Mouse (Mus musculus) heart, embryonic 10.5 days (tissue): ENCODE results near the gene Olfr1022. TPM values are rescaled to one million over a fixed set of nuclear protein-coding genes. Genes with fewer than 3 reads are reported as not detected.

Source experiments
- DNase-seq: peaks from one replicate; pipeline ENCODE4 v3.0.0-alpha.2; 2017; ENCODE audit warnings: low spot score
- H3K27ac ChIP-seq: fragments of 300-500 bp; sonication (generic); 2 replicates; pipeline ENCODE4 v1.5.1; 2016; ENCODE audit warnings: mild to moderate bottlenecking
- H3K27me3 ChIP-seq: fragments of 300-500 bp; sonication (generic); 2 replicates; pipeline ENCODE4 v1.6.1; 2016; ENCODE audit warnings: mild to moderate bottlenecking; ENCODE audit not compliant: poor library complexity, insufficient read depth, severe bottlenecking
- H3K36me3 ChIP-seq: fragments of 300-500 bp; sonication (generic); 2 replicates; pipeline ENCODE4 v1.6.1; 2016; ENCODE audit warnings: mild to moderate bottlenecking, moderate library complexity
- H3K4me1 ChIP-seq: fragments of 300-500 bp; sonication (generic); 2 replicates; pipeline ENCODE4 v1.6.1; 2016; ENCODE audit warnings: mild to moderate bottlenecking
- H3K4me3 ChIP-seq: fragments of 300-500 bp; sonication (generic); 2 replicates; pipeline ENCODE4 v1.5.1; 2016; ENCODE audit warnings: mild to moderate bottlenecking, moderate library complexity
- H3K9me3 ChIP-seq: fragments of 300-500 bp; sonication (generic); 2 replicates; pipeline ENCODE4 v1.6.1; 2016; ENCODE audit warnings: mild to moderate bottlenecking, moderate library complexity
- WGBS: fragments of 180-500 bp; shearing (Covaris S2); methylation state at CpG from one replicate; pipeline ENCODE4 v1.1.7; 2016; 5-methylcytosine and 5-hydroxymethylcytosine counted together
- polyA plus RNA-seq: library from polyadenylated mRNA; unstranded; fragments of >200 nt; fragmentation: Nextera tagmentation; extraction: Ambion mirVana; gene quantifications from 2 replicates; pipeline ENCODE4 v1.2.1, GENCODE M21; 2016

Gene Olfr1022
- not detected in 2 replicates for polyA plus RNA-seq

DNA sequence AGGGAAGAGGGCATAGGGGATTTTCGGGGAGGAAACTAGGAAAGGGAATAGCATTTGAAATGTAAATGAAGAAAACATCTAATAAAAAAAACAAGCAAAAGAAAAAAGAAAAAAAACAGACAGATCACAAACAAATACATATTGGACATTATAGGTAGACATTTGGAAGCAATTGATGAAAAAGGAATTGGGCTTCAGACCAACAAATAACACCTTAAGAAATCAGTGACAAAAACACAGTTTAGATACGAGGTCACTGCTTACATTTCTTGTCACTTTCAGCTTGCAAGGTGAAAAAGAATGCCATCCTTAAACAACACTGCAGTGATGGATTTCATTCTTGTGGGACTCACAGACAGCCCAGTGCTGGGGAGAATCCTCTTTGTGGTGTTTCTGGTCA lies at the start of gene Olfr1022:
Gene Olfr1022, plus strand, starts transcription at position 301 of the 400 bp plus-strand sequence.
- DNase-seq: no peak
- Histone ChIP-seq H3K4me3 (no peak within 1 kb of the TSS), H3K4me1 (no peaks in the 10 kb centered on the region), H3K9me3 (no peaks in the 10 kb centered on the region), H3K27me3 (no peaks in the 10 kb centered on the region), H3K27ac (no peak within 1 kb of the TSS), H3K36me3 (no peaks in the 10 kb centered on the region)
- WGBS: 46% methylated on average over 2 of the region's 2 CpGs

DNA sequence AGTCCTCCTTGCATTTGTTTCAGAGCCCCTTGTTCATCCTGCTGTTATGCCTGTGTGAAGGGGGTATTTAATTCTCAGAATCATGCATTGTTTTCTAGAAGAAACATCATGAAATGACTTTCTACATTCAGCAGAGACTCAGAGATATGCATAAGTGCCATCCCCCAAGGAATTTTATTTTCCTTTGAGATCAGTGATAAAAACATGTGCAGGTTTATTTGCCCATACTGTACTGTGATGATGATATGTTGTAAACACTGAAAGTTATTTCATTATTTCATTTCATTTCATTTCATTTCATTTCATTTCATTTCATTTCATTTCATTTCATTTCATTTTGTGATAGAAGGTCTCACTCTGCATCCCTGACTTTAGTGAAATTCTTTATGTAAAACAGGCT lies 23.0 kb upstream of the Olfr1022 start, which contains the start of gene Olfr1019:
Gene Olfr1019, minus strand, starts transcription at position 101 of the 400 bp plus-strand sequence.
- no peaks in the 10 kb centered on the region for H3K4me1 ChIP-seq
- H3K4me3 ChIP-seq: no peak within 1 kb of the TSS
- no peak within 1 kb of the TSS for H3K27ac ChIP-seq
- no peaks in the 10 kb centered on the region for H3K36me3 ChIP-seq
- no peaks in the 10 kb centered on the region for H3K9me3 ChIP-seq
- H3K27me3 ChIP-seq: no peaks in the 10 kb centered on the region
- DNase-seq: no peak

DNA sequence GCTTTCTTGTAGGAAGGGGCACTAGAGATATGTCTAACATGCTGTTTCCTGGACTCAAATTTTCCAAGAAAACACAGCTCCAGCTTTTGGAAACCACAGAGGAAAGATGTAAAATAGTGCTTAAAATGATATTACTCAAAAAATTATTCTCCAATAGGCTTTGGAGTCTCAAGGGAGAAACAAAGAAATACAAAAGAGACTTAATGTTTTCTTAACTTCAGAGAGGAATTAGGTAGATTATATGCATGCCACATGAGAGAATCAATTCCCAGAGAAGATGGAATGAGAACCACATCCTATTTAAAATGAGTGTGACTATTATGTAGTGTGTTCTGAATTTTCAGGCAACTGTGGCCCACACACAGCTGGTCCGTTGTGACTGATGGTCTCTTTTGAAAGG lies 21.7 kb upstream of the Olfr1022 start, which contains the start of gene Olfr1020:
Gene Olfr1020, plus strand, starts transcription at position 301 of the 400 bp plus-strand sequence.
- DNase-seq: no peak
- Histone ChIP-seq H3K27ac (no peak within 1 kb of the TSS), H3K4me3 (no peak within 1 kb of the TSS), H3K27me3 (no peaks in the 10 kb centered on the region), H3K36me3 (no peaks in the 10 kb centered on the region), H3K4me1 (no peaks in the 10 kb centered on the region), H3K9me3 (no peaks in the 10 kb centered on the region)
- WGBS: 74% methylated on average over 1 of the region's 1 CpGs

DNA sequence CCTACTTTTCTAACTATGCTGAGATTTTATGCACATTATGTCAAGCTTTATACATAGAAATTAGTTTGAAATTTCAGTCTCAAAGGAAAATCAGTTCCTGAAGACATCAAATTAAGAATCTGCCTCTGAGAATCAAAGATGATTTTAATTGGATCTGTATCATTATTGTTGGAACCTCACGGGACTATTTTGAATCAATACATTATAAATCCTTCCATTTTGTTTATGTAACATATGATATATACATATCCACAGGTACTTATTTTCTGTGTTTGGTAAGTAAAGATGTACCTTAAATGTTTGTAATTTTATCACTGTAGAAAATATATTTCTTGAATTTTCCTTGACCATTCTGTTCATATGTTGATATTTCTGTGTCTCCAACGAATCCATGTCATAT lies 16.9 kb downstream of the Olfr1022 start, which contains the start of gene Olfr1023:
Gene Olfr1023, plus strand, starts transcription at position 301 of the 400 bp plus-strand sequence.
- H3K4me3 ChIP-seq: no peak within 1 kb of the TSS
- H3K36me3 ChIP-seq: no peaks in the 10 kb centered on the region
- no peaks in the 10 kb centered on the region for H3K4me1 ChIP-seq
- 74% methylated on average over 2 of the region's 2 CpGs for WGBS
- DNase-seq: no peak
- no peaks in the 10 kb centered on the region for H3K27me3 ChIP-seq
- no peaks in the 10 kb centered on the region for H3K9me3 ChIP-seq
- no peak within 1 kb of the TSS for H3K27ac ChIP-seq

DNA sequence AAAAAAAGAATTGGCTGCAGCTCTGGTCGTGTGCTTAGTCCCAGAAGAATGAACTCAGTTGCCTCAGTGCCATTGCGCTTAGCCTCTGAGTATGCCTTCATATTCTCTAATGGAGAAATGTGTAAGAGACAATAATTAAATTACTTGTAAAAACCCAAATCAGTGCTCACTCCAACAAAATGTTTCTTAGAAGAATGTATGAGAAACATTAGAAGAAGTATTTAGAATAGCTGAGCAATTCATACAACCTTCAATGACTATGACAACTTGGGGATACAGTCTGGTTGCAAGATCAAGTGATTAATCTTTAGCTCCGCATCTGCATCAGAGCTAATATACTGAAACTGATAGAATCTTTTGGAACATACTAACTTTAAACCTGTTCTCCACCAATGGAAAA lies 36.6 kb downstream of the Olfr1022 start, which contains the start of gene Olfr1024:
Gene Olfr1024, minus strand, starts transcription at position 101 of the 400 bp plus-strand sequence.
- no peaks in the 10 kb centered on the region for H3K4me1 ChIP-seq
- no peak within 1 kb of the TSS for H3K4me3 ChIP-seq
- no peaks in the 10 kb centered on the region for H3K27me3 ChIP-seq
- DNase-seq: no peak
- H3K36me3 ChIP-seq: no peaks in the 10 kb centered on the region
- WGBS: 81% methylated on average over 3 of the region's 3 CpGs
- H3K27ac ChIP-seq: no peak within 1 kb of the TSS
- H3K9me3 ChIP-seq: no peaks in the 10 kb centered on the region

DNA sequence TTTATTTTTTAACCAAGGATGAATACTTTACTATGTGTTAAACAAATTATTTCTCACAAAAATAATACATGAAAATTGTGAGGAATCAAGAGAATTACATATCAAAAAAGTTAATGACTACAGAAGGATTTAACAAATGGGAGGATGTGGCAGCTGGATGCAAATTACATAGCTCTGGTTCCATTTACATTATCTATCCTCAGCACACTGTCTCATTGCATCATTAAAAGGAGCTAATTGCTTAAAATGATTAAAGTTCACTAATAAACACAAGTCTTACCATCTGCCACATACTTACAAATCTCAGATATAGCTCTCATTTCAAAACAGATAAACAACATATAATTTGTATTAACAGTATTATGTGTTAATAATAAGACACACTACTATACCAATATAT lies 44.8 kb downstream of the Olfr1022 start:
- H3K4me3 ChIP-seq: no peak overlapping the region
- no peaks in the 10 kb centered on the region for H3K36me3 ChIP-seq
- H3K27ac ChIP-seq: no peak overlapping the region
- no peaks in the 10 kb centered on the region for H3K4me1 ChIP-seq
- no peaks in the 10 kb centered on the region for H3K9me3 ChIP-seq
- no peaks in the 10 kb centered on the region for H3K27me3 ChIP-seq
- DNase-seq: no peak

DNA sequence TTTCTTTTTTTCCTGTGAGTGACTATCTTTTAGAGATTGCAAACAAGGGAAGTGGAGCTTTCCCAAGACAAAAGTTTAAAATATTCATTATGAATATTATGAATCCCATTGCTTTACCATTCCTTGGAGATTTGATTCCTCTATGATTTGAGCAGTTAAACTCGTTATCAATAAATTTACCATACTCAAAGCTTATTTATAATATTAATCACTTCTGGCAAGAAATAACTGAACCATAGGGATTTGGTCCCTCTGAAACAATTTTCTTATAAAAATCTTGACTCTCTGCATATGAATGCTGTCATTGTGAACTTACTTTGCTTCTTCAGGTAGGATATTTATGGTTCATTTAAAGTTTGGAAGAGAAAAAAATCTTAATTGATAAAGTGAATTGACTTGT lies 46.5 kb downstream of the Olfr1022 start, which contains the start of gene Olfr1025-ps1:
Gene Olfr1025-ps1, plus strand, starts transcription at position 301 of the 400 bp plus-strand sequence.
- no peaks in the 10 kb centered on the region for H3K36me3 ChIP-seq
- no peak within 1 kb of the TSS for H3K27ac ChIP-seq
- no peaks in the 10 kb centered on the region for H3K9me3 ChIP-seq
- WGBS: 66% methylated on average over 1 of the region's 1 CpGs
- DNase-seq: no peak
- H3K4me1 ChIP-seq: no peaks in the 10 kb centered on the region
- no peaks in the 10 kb centered on the region for H3K27me3 ChIP-seq
- no peak within 1 kb of the TSS for H3K4me3 ChIP-seq

Other genes with a start within 250 kb of the Olfr1022 start
- not detected in 2 replicates for gene Olfr1002, start 217.9 kb upstream of the Olfr1022 start, polyA plus RNA-seq
- gene Olfr154, start 204.1 kb upstream of the Olfr1022 start, polyA plus RNA-seq: not detected in 2 replicates
- gene Olfr1006, start 189.8 kb upstream of the Olfr1022 start, polyA plus RNA-seq: not detected in 2 replicates
- not detected in 2 replicates for gene Olfr1008, start 179.2 kb upstream of the Olfr1022 start, polyA plus RNA-seq
- gene Olfr1009, start 153.2 kb upstream of the Olfr1022 start, polyA plus RNA-seq: not detected in 2 replicates
- not detected in 2 replicates for gene Olfr1012, start 105.8 kb upstream of the Olfr1022 start, polyA plus RNA-seq
- not detected in 2 replicates for gene Olfr1013, start 101.5 kb upstream of the Olfr1022 start, polyA plus RNA-seq
- not detected in 2 replicates for gene Olfr1014, start 95.9 kb upstream of the Olfr1022 start, polyA plus RNA-seq
- gene Olfr1015, start 86.6 kb upstream of the Olfr1022 start, polyA plus RNA-seq: not detected in 2 replicates
- not detected in 2 replicates for gene Olfr1016, start 66.0 kb upstream of the Olfr1022 start, polyA plus RNA-seq
- gene Olfr1018, start 50.1 kb upstream of the Olfr1022 start, polyA plus RNA-seq: not detected in 2 replicates
- not detected in 2 replicates for gene Olfr1019, start 23.1 kb upstream of the Olfr1022 start, polyA plus RNA-seq
- not detected in 2 replicates for gene Olfr1020, start 21.6 kb upstream of the Olfr1022 start, polyA plus RNA-seq
- gene Olfr1023, start 17.0 kb downstream of the Olfr1022 start, polyA plus RNA-seq: not detected in 2 replicates
- gene Olfr1024, start 36.5 kb downstream of the Olfr1022 start, polyA plus RNA-seq: not detected in 2 replicates
- gene Olfr1025-ps1, start 46.6 kb downstream of the Olfr1022 start, polyA plus RNA-seq: not detected in 2 replicates
- gene Olfr1026, start 53.0 kb downstream of the Olfr1022 start, polyA plus RNA-seq: not detected in 2 replicates
- gene Olfr1028, start 81.8 kb downstream of the Olfr1022 start, polyA plus RNA-seq: not detected in 2 replicates
- gene Olfr1029, start 105.3 kb downstream of the Olfr1022 start, polyA plus RNA-seq: not detected in 2 replicates
- not detected in 2 replicates for gene Olfr1030, start 110.7 kb downstream of the Olfr1022 start, polyA plus RNA-seq
- gene Olfr1031, start 121.7 kb downstream of the Olfr1022 start, polyA plus RNA-seq: not detected in 2 replicates
- gene Olfr1032, start 136.9 kb downstream of the Olfr1022 start, polyA plus RNA-seq: not detected in 2 replicates
- 0.21 TPM in 1 of 2 replicates, not detected in the other for gene Olfr1033, start 152.0 kb downstream of the Olfr1022 start, polyA plus RNA-seq
- gene Olfr1034, start 177.3 kb downstream of the Olfr1022 start, polyA plus RNA-seq: not detected in 2 replicates
- gene Olfr1036, start 205.4 kb downstream of the Olfr1022 start, polyA plus RNA-seq: not detected in 2 replicates
- not detected in 2 replicates for gene Olfr1037, start 218.8 kb downstream of the Olfr1022 start, polyA plus RNA-seq